Mouse (Mus musculus): ENCODE data around the gene Max. TPM values are rescaled to one million over a fixed set of nuclear protein-coding genes. Genes with fewer than 3 reads are reported as not detected.

The Max gene
- total and polyA plus RNA-seq, 3 experiments, result 27.0 to 76.2 (median 65.6) TPM

GRCm38 (mm10) chr12:76901508-76902294 is 60.3 kb downstream of the Max start:
- no peak overlapping the region for H3K27ac ChIP-seq
- H3K9ac ChIP-seq (ENCODE audit: low read depth, low read length), result no peak overlapping the region
- peaks cover 2% of the 10 kb centered on the region; the same call in 1 of the 2 replicates for H3K4me1 ChIP-seq (ENCODE audit: control insufficient read depth, insufficient read depth, low read length)
- H3K27me3 ChIP-seq (ENCODE audit: control insufficient read depth, insufficient read depth, low read length), result no peaks in the 10 kb centered on the region
- no peaks in the 10 kb centered on the region for H3K79me2 ChIP-seq (replicated peaks; ENCODE audit: control insufficient read depth, insufficient read depth, low read length)
- H3K4me3 ChIP-seq, result no peak overlapping the region
- no peak for DNase-seq
- intact Hi-C loops (cut with DNase I), result no loop called here
- WGBS, result 93% methylated on average over 3 of the region's 3 CpGs
- H3K36me3 ChIP-seq (ENCODE audit: control insufficient read depth, insufficient read depth, low read length), result no peaks in the 10 kb centered on the region
- no peak for TF ChIP-seq EP300 (IDR thresholded peaks at IDR 0.05; ENCODE audit: insufficient read depth, low read depth, low read length)
- no peak for TF ChIP-seq CTCF (IDR thresholded peaks at IDR 0.05)
- no peak for TF ChIP-seq POLR2A (IDR thresholded peaks at IDR 0.05; ENCODE audit: insufficient read depth, low read depth, low read length)

- no peak for DNase-seq
- no peaks in the 10 kb centered on the region for H3K4me1 ChIP-seq (ENCODE audit: control insufficient read depth, insufficient read depth, low read length)
- intact Hi-C loops (cut with DNase I), result no loop called here
Observed at GRCm38 (mm10) chr12:76899261-76899975, 62.6 kb downstream of the Max start.

GRCm38 (mm10) chr12:76898141-76898540 is 63.9 kb downstream of the Max start:
- no peak for DNase-seq
- Histone ChIP-seq H3K79me2 (replicated peaks; ENCODE audit: control insufficient read depth, insufficient read depth, low read length) (no peaks in the 10 kb centered on the region), H3K36me3 (ENCODE audit: control insufficient read depth, insufficient read depth, low read length) (no peaks in the 10 kb centered on the region), H3K9ac (ENCODE audit: low read depth, low read length) (no peak overlapping the region), H3K4me1 (ENCODE audit: control insufficient read depth, insufficient read depth, low read length) (no peaks in the 10 kb centered on the region), H3K27me3 (ENCODE audit: control insufficient read depth, insufficient read depth, low read length) (no peaks in the 10 kb centered on the region), H3K27ac (no peak overlapping the region), H3K4me3 (no peak overlapping the region)
- intact Hi-C loops (cut with DNase I), result no loop called here
- TF ChIP-seq EP300 (IDR thresholded peaks at IDR 0.05; ENCODE audit: insufficient read depth, low read depth, low read length) (no peak), CTCF (IDR thresholded peaks at IDR 0.05) (no peak), POLR2A (IDR thresholded peaks at IDR 0.05; ENCODE audit: insufficient read depth, low read depth, low read length) (no peak)

More at GRCm38 (mm10) chr12:76899261-76899975, 62.6 kb downstream of the Max start:
- WGBS, result 90% methylated on average over 10 of the region's 10 CpGs
- Histone ChIP-seq H3K79me2 (replicated peaks; ENCODE audit: control insufficient read depth, insufficient read depth, low read length) (no peaks in the 10 kb centered on the region), H3K9ac (ENCODE audit: low read depth, low read length) (no peak overlapping the region), H3K36me3 (ENCODE audit: control insufficient read depth, insufficient read depth, low read length) (no peaks in the 10 kb centered on the region), H3K27ac (no peak overlapping the region), H3K27me3 (ENCODE audit: control insufficient read depth, insufficient read depth, low read length) (no peaks in the 10 kb centered on the region), H3K4me3 (no peak overlapping the region)
- no peak for TF ChIP-seq POLR2A (IDR thresholded peaks at IDR 0.05; ENCODE audit: insufficient read depth, low read depth, low read length)
- TF ChIP-seq EP300 (IDR thresholded peaks at IDR 0.05; ENCODE audit: insufficient read depth, low read depth, low read length), result no peak
- no peak for TF ChIP-seq CTCF (IDR thresholded peaks at IDR 0.05)

GRCm38 (mm10) chr12:76897006-76897405 is 65.0 kb downstream of the Max start:
- H3K4me3 ChIP-seq, result no peak overlapping the region
- intact Hi-C loops (cut with DNase I), result no loop called here
- 90% methylated on average over 10 of the region's 10 CpGs for WGBS
- H3K4me1 ChIP-seq (ENCODE audit: control insufficient read depth, insufficient read depth, low read length), result no peaks in the 10 kb centered on the region
- no peak overlapping the region for H3K9ac ChIP-seq (ENCODE audit: low read depth, low read length)
- no peaks in the 10 kb centered on the region for H3K27me3 ChIP-seq (ENCODE audit: control insufficient read depth, insufficient read depth, low read length)
- no peak for TF ChIP-seq EP300 (IDR thresholded peaks at IDR 0.05; ENCODE audit: insufficient read depth, low read depth, low read length)
- no peak for TF ChIP-seq CTCF (IDR thresholded peaks at IDR 0.05)
- TF ChIP-seq POLR2A (IDR thresholded peaks at IDR 0.05; ENCODE audit: insufficient read depth, low read depth, low read length), result no peak
- H3K27ac ChIP-seq, result no peak overlapping the region
- no peak for DNase-seq
- no peaks in the 10 kb centered on the region for H3K79me2 ChIP-seq (replicated peaks; ENCODE audit: control insufficient read depth, insufficient read depth, low read length)
- no peaks in the 10 kb centered on the region for H3K36me3 ChIP-seq (ENCODE audit: control insufficient read depth, insufficient read depth, low read length)

- Histone ChIP-seq H3K36me3 (ENCODE audit: control insufficient read depth, insufficient read depth, low read length) (no peaks in the 10 kb centered on the region), H3K4me1 (ENCODE audit: control insufficient read depth, insufficient read depth, low read length) (no peaks in the 10 kb centered on the region), H3K9ac (ENCODE audit: low read depth, low read length) (no peak overlapping the region), H3K4me3 (no peak overlapping the region), H3K27me3 (ENCODE audit: control insufficient read depth, insufficient read depth, low read length) (no peaks in the 10 kb centered on the region), H3K27ac (no peak overlapping the region), H3K79me2 (replicated peaks; ENCODE audit: control insufficient read depth, insufficient read depth, low read length) (no peaks in the 10 kb centered on the region)
- no peak for DNase-seq
- TF ChIP-seq EP300 (IDR thresholded peaks at IDR 0.05; ENCODE audit: insufficient read depth, low read depth, low read length), result no peak
- TF ChIP-seq POLR2A (IDR thresholded peaks at IDR 0.05; ENCODE audit: insufficient read depth, low read depth, low read length), result no peak
- no peak for TF ChIP-seq CTCF (IDR thresholded peaks at IDR 0.05)
- intact Hi-C loops (cut with DNase I), result no loop called here
- 94% methylated on average over 4 of the region's 4 CpGs for WGBS
Observed at GRCm38 (mm10) chr12:76896566-76896965, 65.4 kb downstream of the Max start.

GRCm38 (mm10) chr12:76895777-76896176 is 66.2 kb downstream of the Max start:
- no peaks in the 10 kb centered on the region for H3K36me3 ChIP-seq (ENCODE audit: control insufficient read depth, insufficient read depth, low read length)
- no peak overlapping the region for H3K4me3 ChIP-seq
- H3K4me1 ChIP-seq (ENCODE audit: control insufficient read depth, insufficient read depth, low read length), result no peaks in the 10 kb centered on the region; the same call in 1 of the 2 replicates
- intact Hi-C loops (cut with DNase I), result no loop called here
- H3K9ac ChIP-seq (ENCODE audit: low read depth, low read length), result no peak overlapping the region
- TF ChIP-seq POLR2A (IDR thresholded peaks at IDR 0.05; ENCODE audit: insufficient read depth, low read depth, low read length), result no peak
- no peak for TF ChIP-seq CTCF (IDR thresholded peaks at IDR 0.05)
- TF ChIP-seq EP300 (IDR thresholded peaks at IDR 0.05; ENCODE audit: insufficient read depth, low read depth, low read length), result no peak
- H3K27me3 ChIP-seq (ENCODE audit: control insufficient read depth, insufficient read depth, low read length), result no peaks in the 10 kb centered on the region
- WGBS, result 37% methylated on average over 7 of the region's 7 CpGs
- DNase-seq, result no peak
- H3K27ac ChIP-seq, result no peak overlapping the region
- H3K79me2 ChIP-seq (replicated peaks; ENCODE audit: control insufficient read depth, insufficient read depth, low read length), result no peaks in the 10 kb centered on the region

Measured in heart, adult 2 months (tissue).